Mouse (Mus musculus) cerebellum, adult 2 months (tissue): ENCODE measurements around the gene Vwc2.

Source experiments
- CTCF ChIP-seq: fragments of 200-500 bp; IDR thresholded peaks from 2 replicates; pipeline ENCODE4 v1.5.1; 2011; ENCODE audit warnings: low read depth, mild to moderate bottlenecking, control low read depth, low read length, moderate library complexity, borderline replicate concordance; ENCODE audit not compliant: insufficient read depth
- POLR2A ChIP-seq: fragments of 200-500 bp; IDR thresholded peaks from 2 replicates; pipeline ENCODE4 v1.6.1; 2011; ENCODE audit warnings: low read length, control low read depth, borderline replicate concordance; ENCODE audit not compliant: insufficient read depth

DNA sequence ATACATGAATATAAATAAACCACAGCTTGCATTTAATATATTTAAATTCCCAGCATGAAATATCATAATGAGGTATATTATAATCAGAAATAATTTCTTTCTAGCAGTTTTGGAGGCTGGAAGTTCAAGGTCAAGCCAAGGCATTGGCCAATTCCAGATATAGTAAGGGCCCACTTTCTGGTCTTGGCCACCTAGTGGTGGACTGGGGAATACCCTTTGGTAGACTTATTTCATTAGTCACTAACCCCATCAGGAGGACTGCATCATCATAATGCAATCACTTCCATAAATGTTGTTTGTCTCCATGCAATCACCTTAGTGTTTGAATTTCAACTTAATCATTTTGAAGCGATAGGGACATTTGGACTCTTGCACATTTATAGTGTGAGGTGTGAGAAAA, 125.3 kb downstream of the Vwc2 start:
- TF ChIP-seq CTCF (no peak), POLR2A (no peak)
